Mouse (Mus musculus) NIH3T3 (cell line): Measurements from ENCODE around the gene Cdrt4.

Experiments used
- DNase-seq: peaks from one replicate; pipeline ENCODE4 v3.0.0-alpha.2; 2012; ENCODE audit warnings: low read depth

Cdrt4 gene

DNA sequence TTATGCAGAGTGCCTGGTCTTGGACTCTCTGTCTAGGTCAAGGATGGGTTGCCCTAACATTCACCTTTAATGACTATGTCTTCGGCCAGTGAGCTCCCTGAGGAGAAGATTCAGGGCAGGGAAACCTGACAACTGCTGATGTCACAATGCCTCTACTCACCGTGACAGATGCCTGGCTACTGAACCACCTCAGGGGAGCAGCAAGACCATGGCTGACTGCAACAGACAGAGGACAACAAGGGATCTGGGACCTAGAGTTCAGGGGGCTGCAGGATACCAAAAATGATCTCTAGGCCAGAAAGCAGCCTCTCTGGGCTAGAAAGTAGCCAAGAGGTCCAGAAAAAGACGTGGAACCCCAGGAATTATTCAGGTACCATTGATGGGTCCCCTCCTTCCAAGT is at the start of gene Cdrt4:
Cdrt4 (plus strand) TSS at position 182 of the 400 bp plus-strand sequence.
- no peak for DNase-seq

DNA sequence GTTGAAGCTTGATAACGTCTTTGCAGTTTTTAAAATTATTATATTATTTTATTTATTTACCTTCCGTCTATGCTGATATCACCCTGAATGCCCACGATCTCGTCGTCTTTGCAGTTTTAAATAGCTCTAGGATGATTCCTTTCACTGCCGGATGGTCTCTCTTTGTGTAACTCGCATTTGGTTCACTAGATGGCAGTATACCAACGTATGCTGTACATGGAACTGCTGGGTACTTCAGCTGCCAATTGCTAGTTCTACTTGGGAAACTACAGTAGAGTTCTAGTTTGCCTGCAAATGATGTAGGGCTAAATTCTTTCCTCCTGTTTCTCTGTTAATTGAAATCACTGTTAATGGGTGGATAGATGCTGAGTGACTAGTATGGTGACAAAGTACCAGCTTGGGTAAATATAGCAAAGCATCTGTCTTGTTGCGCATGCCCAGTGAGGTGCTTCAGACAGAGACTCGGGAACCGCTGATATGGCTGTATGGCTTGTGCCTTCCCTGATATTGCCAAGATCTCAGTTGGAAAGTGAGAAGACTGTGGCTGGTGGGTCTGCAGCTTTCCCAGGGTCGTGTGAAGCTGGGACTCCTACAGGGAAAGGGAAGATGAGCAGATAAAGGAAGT is 49.2 kb upstream of the Cdrt4 start:
- peak; percentile 94 for DNase-seq

DNA sequence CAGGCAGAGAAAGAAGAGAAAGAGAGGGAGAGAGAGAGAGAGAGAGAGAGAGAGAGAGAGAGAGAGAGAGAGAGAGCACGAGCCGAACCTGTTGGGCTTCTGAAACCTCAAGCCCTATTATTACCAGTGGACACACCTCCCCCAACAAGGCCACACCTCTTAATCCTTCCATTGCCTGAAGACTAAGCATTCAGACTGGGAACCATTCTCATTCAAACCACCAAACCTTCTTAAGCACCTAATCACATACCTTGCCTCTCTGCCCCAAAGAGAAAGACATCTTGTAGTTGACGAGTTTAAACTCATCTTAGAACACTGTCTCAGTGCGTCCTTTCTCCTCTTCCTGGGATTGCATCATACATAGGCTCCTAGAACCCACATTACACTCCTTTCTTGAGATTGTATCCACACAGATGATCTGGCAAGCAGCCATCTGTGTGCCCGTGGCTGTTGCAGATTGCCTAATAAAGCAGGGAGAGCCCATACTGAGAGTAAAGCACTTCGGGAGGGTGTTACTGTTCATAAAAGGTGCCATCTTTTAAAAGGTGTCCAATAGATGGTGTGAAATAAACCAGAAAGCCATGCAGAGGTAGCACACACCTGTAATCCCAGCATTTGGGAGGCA is 47.0 kb upstream of the Cdrt4 start:
- DNase-seq = peak; percentile 54

DNA sequence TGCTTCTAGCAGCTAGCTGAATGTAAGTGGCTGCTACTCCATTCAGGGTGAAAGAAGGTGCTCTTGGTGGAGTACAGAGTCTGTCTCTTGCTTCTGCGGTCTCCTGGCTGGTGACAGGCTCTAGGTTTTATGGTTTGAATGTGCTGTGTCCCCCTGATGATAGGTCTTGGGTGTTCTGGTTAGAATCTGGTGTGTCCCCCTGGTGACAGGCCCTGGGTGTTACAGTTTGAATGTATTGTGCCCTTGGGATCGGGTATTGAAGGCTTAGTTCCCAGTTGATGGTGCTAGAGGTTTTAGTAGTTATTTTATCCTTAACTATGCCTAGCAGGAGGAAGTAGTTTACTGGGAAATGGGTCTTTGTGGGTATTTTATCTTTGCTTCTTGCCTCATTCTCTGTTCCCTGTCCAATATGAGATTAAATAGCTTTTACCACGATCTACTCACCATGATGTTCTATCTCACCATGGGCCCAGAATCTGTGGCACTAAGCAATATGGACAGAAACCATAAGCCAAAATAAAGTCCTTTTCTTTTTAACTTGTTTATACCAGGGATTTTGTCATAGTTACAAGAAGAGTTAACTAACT is 41.2 kb upstream of the Cdrt4 start:
- DNase-seq = no peak

DNA sequence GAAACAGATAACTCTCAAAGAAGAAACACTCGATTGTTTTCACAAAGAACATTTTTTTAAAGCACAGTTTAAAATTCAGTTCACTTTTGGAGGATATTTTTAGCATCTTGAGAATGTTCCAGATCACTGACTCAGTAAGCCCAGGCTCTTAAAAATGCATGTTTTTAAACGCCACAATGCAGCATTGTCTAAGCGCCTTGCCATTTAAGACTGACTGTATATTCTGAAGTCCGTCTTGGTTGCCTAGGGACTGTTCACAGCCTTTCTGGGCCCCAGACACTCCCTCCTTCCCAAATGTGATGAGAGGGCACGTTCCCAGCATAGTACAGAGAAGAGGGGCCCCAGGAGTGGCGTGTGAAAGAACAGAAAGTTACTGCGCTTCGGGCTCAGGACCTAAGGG is 39.6 kb upstream of the Cdrt4 start:
- peak; percentile 85 for DNase-seq

DNA sequence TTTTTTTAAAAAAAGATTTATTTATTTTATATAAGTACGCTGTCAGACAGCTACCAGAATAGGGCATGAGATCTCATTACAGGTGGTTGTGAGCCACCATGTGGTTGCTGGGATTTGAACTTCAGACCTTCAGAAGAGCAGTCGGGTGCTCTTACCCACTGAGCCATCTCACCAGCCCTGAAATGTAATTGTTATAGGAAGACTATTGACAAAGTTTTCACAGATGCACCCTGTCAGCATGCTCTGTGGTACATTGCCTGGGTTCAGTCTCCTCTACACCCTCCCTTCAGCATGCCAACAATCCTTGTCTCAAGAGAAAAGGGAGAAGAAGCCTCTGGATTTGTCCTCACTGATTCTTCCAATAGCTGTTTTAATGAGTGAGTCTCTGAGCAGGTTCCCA is 37.9 kb upstream of the Cdrt4 start:
- no peak for DNase-seq

DNA sequence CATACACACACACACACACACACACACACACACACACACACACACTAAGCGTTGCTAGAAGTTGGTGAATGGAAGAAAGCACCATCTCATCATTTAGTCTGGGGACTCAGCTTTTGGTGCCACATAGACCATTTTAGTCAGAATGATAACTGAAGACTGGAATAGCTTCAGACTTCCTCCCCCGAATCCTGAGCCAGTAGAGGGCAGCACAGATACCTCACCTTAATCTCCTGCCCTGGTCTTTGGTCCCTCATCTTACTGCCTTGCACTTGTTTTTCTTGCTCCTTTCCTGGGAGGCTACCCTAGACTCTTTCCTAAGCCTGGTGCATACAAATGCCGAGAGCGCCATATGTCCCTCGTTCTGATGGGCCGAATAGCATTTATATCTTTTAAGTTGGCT is 36.5 kb upstream of the Cdrt4 start:
- DNase-seq = peak; percentile 44

DNA sequence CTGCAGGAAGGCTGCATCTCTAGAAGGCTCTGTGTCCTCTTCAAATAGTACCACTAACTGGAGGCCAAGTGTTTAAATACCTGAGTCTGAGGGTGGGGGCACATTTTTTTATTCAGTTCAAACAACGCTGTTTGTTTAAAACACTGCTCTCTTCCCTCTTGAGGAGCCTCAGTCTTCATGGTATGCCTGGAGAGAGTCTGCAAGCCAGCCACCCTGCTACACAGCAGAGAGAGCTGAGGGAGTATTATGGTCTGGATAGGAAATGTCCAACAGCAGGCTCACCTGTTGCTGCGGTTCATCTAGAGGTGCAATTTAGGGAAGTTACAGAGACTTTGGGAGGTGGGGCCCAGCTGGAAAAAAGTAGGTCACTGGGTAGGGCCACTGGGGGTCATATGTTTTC is 35.5 kb upstream of the Cdrt4 start:
- no peak for DNase-seq

DNA sequence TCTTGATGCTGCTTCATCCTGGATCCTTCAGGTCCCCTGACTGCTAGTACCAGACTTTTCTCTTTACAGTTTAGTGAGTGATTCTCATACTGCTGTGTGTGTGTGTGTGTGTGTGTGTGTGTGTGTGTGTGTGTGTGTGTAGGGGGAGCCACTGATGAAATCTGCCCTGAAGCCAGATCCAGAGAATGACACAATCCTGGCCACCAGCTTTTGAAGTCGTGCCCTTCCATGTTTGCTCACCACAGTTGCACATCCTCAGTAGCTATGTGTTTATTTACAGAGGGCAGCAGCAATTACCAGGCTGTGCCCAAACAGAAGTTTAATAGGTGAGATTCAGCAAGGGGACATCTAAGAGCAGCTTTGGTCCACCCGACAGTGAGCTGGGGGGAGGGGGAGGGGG is 34.2 kb upstream of the Cdrt4 start:
- DNase-seq = peak; percentile 25

DNA sequence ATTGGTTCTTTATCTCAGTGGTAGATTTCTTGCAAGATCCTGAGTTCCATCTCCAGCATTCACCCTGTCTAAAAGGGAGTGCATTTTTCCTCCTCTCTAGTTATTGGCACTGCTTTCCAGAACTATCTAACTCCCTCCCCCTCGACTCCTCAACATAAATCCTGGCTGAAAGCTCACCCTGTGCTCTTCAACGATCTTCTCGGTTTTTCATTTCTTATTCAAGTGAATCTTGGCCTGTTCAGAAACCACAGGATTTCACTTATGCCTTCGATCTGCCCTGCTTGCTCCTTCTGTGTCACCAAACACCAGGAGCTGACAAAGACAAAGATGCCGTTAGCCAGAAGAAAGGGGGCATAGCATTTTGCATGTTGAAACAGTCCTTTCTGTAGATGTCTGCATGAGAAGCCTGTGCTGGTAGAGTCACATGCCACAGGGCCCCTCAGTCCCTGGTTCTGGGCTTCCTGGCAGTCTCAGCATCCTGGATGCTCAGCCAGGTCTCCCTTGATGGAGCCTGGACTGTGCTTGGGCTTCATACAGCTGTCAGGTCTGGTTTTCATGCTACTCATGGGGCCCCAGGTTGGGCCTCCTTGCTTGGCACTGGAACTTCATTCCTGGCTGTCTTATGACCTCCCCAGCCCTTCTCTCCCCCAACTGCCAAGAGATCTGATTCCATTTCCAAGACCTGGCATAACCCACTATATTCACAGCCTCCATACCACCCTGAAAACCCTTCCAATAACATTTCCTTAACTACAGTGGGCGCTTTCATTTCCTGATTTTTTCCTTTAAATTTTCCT is 30.8 kb upstream of the Cdrt4 start:
- DNase-seq = peak; percentile 79

DNA sequence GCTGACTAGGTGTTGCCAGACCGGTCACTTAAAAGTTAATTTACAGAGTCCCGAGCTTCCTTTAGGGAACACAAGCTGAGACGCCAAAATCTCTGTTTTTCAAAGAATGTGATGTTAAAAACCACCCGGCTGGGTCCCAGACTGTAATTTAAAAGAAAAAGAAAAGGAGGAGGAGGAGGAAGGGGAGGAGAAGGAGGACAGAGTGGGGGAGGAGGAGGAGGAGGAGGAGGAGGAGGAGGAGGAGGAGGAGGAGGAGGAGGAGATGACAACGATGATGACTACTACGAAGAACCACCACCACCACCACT is 30.3 kb upstream of the Cdrt4 start:
- DNase-seq = no peak

DNA sequence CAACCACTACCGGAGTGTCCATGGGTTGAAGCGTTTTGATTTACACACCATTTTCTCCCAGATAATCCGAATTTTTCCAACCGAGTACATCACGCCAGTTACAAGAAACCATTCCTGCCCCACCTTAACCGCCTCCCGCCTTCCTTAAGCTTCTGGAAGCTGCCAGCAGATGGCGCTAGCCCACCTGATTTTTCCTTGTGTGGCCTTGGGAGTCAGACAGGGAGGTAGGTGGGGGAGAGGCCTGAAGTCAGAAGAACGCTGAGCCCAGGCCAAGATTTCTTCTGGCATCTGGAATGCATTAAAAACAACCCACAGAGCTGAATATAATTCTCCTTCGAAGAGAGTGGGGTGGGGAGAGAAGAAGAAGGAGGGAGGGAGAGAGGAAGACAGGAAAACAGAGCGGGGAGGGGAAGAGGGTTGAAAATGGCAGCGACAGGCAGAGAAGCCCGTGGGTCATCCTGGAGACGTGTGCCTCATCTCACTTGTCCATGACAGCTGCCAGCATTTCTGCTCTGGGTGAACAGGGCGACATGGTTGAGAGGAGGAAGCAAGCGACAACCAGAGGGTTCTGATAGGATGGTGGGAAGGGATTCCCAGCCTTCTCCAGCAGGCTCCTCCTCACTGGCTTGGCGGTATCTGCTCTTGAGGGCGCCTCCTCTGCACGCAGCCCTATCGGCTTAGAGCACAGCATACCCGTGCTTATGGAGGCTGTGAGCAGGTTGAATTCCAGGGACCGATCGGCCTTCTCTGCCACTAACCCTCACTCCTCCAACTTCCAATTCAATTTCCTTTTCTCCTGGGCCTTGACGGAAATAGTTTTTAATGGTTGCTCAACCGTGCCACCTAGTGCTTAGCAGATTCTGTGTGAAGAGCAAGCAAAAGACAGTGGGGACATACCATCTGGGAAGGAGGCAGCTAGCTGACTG is 29.7 kb upstream of the Cdrt4 start:
- peak; percentile 100 for DNase-seq

DNA sequence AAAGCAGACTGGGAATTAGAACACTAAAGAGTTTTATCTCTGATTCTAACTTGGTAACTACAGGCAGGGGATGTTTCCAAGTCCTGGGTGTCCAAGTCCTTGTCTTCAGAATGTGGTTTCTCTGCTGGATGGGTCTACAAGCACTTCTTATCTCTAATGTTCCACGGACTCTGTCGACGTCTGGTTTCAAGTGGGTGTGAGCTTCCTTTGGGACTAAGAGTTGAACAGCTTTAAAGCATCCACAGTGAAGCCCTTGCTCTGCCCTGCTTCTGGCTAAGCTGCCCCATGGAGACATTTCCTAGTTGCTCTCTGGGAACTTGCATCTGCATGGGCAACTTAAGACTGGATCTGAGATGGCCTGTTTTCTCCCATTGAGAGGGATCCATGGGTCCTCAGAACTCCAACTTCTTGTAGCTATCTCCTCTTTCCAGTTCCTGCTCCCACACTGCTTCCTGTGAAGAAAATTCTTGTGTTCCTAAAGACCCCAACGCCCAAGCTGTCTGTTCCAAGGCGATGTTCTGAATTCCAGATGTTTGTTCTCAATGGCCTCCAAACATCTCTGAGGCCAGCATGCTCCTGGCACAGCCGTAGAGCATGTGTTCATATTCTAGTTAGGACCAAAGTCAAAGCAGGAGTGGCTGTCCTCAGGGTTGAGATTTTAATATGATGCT is 26.8 kb upstream of the Cdrt4 start:
- no peak for DNase-seq

DNA sequence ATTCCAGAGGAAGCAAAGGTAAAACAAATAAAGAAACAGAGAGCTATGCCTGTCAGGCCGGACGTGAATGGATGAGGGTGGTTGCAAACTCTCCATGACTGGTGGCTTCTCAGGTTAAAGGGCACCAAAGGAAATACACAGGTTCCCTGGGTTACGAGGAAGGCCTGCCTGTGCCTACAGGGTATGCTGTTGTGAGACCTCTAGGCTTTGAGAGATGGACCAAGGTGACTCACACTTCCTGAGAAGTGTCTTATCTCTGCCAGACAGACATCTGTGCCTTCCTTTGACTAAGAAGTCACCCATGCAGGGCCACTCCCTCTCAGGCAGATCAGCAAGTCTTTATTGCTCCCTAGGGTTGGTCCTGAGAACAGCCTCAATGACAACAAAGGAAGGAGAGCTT is 21.2 kb upstream of the Cdrt4 start:
- DNase-seq = no peak

DNA sequence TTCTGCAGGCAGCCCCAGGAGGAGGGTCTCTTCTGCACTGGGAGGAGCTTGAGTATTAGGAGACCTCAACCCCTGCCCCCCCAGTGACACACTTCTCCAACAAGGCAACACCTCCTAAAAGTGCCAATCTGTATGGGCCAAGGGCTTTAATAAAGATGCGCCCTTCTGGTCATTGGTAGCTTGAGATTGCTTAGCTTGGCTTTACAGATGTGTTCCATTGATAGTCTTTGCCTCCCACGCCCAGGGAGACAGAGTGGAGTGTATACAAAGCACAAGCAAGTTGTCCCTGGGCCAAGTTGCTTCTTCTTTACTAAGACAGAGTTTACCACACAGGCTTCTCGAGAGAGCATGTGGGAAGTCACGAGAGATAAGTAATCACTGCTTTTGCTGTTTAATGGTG is 20.4 kb upstream of the Cdrt4 start:
- DNase-seq = no peak

DNA sequence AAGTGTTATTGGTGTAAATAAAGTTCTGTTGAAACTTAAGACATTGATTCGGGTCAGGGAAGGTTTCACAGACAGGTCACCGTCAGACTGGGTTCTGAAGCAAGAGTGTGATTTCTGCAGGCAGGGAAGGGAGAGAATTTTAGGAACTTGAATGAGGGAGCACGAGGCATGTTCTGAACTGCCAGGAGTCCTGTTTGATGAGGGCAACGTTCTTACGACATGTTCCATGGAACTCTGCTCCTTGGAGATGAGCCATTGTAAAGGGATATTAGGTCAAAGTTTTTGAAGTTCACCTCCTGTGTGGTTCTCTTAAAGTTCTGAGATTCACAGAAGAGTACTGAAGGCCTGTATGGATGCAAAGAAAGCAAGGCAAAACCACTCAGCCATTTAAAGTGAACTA is 19.9 kb upstream of the Cdrt4 start:
- peak; percentile 25 for DNase-seq

DNA sequence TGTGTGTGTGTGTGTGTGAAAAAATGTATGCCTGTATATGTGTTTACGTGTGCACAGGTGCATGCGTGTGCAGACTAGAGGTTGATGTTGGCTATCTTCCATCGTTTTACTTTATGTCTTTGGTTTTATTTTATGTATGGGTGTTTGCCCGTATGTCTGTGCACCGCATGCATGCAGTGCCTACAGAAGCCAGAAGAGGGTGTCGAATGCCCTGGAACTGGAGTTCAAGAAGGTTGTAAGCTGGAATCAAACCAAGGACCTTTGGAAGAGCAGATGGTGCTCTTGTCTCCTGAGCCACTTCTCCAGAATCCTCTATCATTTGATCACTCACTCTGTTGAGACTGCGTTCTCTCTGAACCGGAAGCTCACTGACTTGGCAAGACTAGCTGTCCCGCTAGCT is 17.9 kb upstream of the Cdrt4 start:
- DNase-seq = no peak

DNA sequence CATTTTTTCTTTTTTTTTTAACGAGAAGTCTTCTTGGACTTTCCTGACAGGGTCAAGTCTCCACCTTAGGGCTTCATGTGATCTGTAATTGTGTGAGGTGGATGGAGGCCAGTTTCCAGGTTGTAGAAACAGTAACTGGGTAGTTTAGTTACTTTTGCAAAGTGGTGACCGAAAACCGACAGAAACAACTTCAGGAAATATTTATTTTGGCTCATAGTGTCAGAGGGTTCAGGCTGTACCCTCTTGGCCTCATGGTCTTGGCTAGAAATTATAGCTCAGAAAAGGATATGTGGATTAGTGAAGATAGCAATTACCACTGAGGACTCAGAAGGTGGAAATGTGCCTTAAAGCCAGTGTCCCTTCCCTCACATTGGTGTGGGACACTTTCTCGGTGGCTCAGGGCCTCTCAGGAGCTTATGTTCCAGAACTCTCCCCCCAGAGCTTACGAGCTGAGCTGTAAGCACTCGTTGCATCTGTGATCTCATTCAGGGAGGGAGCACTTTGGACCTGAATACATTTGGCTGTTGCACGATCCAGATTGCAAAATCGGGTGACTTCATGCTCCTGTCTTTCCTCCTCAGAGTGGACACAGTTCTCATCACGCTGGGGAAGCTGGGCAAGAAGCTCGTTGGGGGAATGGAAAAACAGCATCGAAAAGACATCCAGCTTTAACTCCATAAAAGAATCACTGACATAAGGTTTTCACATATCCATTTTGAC is 16.0 kb upstream of the Cdrt4 start:
- peak; percentile 76 for DNase-seq

DNA sequence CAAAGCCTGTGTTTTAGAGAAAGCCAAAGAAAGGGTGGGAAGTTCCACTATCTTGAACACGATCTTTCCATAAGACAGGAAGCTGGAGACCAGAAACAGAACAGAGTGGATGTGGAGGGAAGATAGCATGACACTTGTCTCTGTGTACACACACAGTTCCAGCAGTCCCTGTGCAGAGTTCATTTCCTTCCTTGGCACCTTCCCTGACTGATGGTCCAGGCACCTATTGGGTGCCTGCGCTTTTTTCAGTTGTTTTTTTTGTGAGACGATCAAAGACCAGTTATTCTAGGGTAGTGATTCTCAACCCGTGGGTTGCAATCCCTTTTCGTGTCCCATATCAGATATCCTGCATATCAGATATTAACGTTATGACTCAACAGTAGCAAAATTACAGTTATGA is 13.0 kb upstream of the Cdrt4 start:
- DNase-seq = no peak

DNA sequence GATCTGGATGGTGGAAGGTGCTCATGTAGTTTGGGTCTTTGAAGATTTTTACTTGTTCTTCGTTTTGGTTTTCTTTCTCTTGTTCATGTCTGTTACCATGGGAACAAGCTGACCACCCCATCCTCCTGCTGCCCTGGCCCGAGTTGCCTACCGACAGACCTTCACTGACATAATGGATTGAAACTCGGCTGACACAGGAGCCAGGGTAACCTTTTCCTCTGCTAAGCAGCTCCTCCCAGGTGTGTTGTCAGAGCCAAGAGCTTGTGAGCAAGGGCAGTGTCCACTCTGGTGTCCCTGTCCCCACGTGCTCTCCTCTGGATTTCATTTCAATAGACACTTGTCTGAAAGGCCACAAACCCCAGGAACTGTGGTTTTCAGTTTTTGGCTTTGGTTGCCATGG is 12.1 kb upstream of the Cdrt4 start:
- DNase-seq = no peak

DNA sequence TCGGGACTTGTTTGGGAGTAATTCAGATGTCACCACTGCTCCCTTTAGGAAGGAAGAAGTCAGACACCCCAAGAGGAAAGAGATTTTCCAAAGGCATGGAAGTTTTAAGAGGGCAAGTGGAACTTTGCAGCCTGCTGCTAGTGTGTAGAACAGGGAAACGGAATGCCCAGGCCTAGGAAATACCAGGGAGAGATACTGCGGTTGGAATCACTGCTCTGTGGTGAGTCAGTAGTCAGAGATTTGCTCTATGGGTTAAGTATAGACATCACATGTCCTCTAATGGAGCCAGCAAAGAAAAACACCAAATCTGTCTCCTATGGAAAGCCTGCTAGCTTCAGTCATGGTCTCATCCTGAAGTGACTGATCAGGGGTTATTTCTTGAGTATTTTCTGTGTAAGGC is 10.8 kb upstream of the Cdrt4 start:
- peak; percentile 72 for DNase-seq
